Mouse (Mus musculus) myocyte (in vitro differentiated cells): ENCODE data around the gene Msh4. TPM values are rescaled to one million over a fixed set of nuclear protein-coding genes. Genes with fewer than 3 reads are reported as not detected.

Source experiments
- H3K27me3 ChIP-seq: one replicate; pipeline ENCODE4 v1.6.1; 2011; ENCODE audit not compliant: control insufficient read depth, insufficient read depth, insufficient read length
- H3K36me3 ChIP-seq: one replicate; pipeline ENCODE4 v1.6.1; 2011; ENCODE audit not compliant: control insufficient read depth, insufficient read depth
- H3K4me2 ChIP-seq: one replicate; pipeline ENCODE4 v1.6.1; 2011; ENCODE audit warnings: low read depth, control low read depth
- H3K4me3 ChIP-seq: one replicate; pipeline ENCODE4 v1.5.1; 2011; ENCODE audit warnings: mild to moderate bottlenecking, control low read depth, moderate library complexity
- H3K79me2 ChIP-seq: one replicate; pipeline ENCODE4 v1.6.1; 2011; ENCODE audit not compliant: control insufficient read depth, insufficient read depth
- H3ac ChIP-seq: one replicate; pipeline ENCODE4 v1.6.1; 2011; ENCODE audit not compliant: control insufficient read depth, insufficient read length
- CEBPB ChIP-seq: IDR thresholded peaks from 2 replicates; pipeline ENCODE4 v1.6.1; 2011; ENCODE audit warnings: mild to moderate bottlenecking, moderate library complexity; ENCODE audit not compliant: poor library complexity, insufficient read depth, severe bottlenecking
- E2F4 ChIP-seq: IDR thresholded peaks from one replicate; pipeline ENCODE4 v1.6.1; 2011; ENCODE audit warnings: mild to moderate bottlenecking, control low read depth, moderate library complexity; ENCODE audit not compliant: insufficient read depth
- MAX ChIP-seq: IDR thresholded peaks from one replicate; pipeline ENCODE4 v1.6.1; 2011; ENCODE audit warnings: low read depth, mild to moderate bottlenecking, control low read depth
- MYOD1 ChIP-seq, 3 experiments: IDR thresholded peaks; one replicate each; pipeline ENCODE4 v1.6.1; 2011; ENCODE audit warnings: control low read depth in 2 of 3, low read depth in 2 of 3, mild to moderate bottlenecking in 2 of 3, moderate library complexity in 1 of 3; ENCODE audit not compliant: insufficient read length in 2 of 3, control insufficient read depth in 1 of 3
- MYOG ChIP-seq, 3 experiments: IDR thresholded peaks; one replicate each; pipeline ENCODE4 v1.6.1; 2011; ENCODE audit warnings: control low read depth in 2 of 3, low read depth in 2 of 3, mild to moderate bottlenecking in 2 of 3; ENCODE audit not compliant: insufficient read length in 2 of 3, control insufficient read depth in 1 of 3, insufficient read depth in 1 of 3
- POLR2A ChIP-seq: IDR thresholded peaks from one replicate; pipeline ENCODE4 v1.6.1; 2011; ENCODE audit warnings: low read depth, mild to moderate bottlenecking, control low read depth, moderate library complexity; ENCODE audit not compliant: insufficient read length
- POLR2AphosphoS2 ChIP-seq: IDR thresholded peaks from one replicate; pipeline ENCODE4 v1.6.1; 2011; ENCODE audit warnings: low read depth, control low read depth; ENCODE audit not compliant: insufficient read length
- REST ChIP-seq: IDR thresholded peaks from one replicate; pipeline ENCODE4 v1.6.1; 2011; ENCODE audit warnings: mild to moderate bottlenecking, control low read depth, moderate library complexity; ENCODE audit not compliant: insufficient read depth, insufficient read length
- SRF ChIP-seq: IDR thresholded peaks from one replicate; pipeline ENCODE4 v1.6.1; 2011; ENCODE audit warnings: low read depth; ENCODE audit not compliant: control insufficient read depth, insufficient read length
- TCF12 ChIP-seq: IDR thresholded peaks from one replicate; pipeline ENCODE4 v1.6.1; 2011; ENCODE audit warnings: mild to moderate bottlenecking, control low read depth; ENCODE audit not compliant: poor library complexity, insufficient read depth, severe bottlenecking
- TCF3 ChIP-seq: IDR thresholded peaks from one replicate; pipeline ENCODE4 v1.6.1; 2011; ENCODE audit warnings: low read depth, control low read depth; ENCODE audit not compliant: insufficient read length
- USF1 ChIP-seq: IDR thresholded peaks from one replicate; pipeline ENCODE4 v1.6.1; 2011; ENCODE audit warnings: low read depth, mild to moderate bottlenecking, control low read depth, moderate library complexity
- polyA plus RNA-seq: library from polyadenylated mRNA; unstranded; fragments of >200 nt; fragmentation: generic; extraction: Trizol; gene quantifications from one replicate; pipeline ENCODE4 v1.2.1, GENCODE M21; 2012; ENCODE audit warnings: missing spikeins

Gene Msh4
- polyA plus RNA-seq: 0.02 TPM

DNA sequence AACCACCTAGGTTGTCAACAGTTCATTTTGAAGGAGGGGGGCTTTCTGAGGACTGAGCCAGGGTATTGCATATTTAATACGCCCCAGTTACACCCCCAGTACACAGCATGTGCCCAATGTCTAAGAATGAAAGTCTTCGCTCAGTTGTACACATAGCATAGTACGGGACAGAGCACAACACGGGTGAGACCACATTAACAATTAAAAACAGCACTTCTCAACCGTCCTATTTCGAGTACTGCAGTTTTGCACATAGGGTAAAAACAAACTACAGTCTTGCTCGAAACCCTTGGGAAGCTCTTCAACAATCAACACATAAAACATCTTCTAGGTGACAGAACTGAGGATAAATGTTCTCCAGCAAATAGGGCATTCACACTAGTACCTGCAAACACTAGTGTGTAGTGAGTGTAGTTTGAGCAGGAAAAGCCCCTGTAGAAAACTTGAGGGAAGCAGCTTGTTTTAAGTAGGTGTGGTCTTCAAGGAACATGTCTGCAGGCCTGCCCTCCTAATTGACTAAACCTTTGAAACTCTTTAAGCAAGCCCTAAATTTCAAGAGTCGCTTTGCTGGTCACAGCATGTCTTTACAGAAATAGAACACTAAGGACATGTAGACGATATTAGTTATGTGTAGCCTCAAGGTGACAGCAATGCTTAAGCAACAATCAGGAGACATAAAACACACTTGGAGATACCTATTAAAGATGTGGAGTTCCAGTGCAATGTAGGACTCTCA, at the start of gene Msh4:
Gene Msh4 (minus strand): TSS at position 3 of the 736 bp plus-strand sequence.
- TF ChIP-seq SRF (no peak), USF1 (no peak), TCF12 (no peak), MAX (no peak), TCF3 (no peak), POLR2A (no peak), E2F4 (no peak), POLR2AphosphoS2 (no peak), CEBPB (no peak), MYOD1 (IDR thresholded peaks at IDR 0.05; ENCODE audit: control insufficient read depth in 1 of 3, insufficient read length in 2 of 3, low read depth in 2 of 3) (no peak)

GRCm38 (mm10) chr3:153948176-153948575, 42.2 kb upstream of the Msh4 start:
- H3K27me3 ChIP-seq: no peaks in the 10 kb centered on the region
- no peaks in the 10 kb centered on the region for H3K36me3 ChIP-seq
- TF ChIP-seq USF1: no peak
- no peak overlapping the region for H3ac ChIP-seq
- H3K79me2 ChIP-seq: peaks cover 9% of the 10 kb centered on the region
- no peak overlapping the region for H3K4me3 ChIP-seq
- H3K4me2 ChIP-seq: no peak overlapping the region

More for the DNA sequence above, at the start of gene Msh4:
- no peak within 1 kb of the TSS for H3ac ChIP-seq
- H3K79me2 ChIP-seq: peaks cover 40% of the 10 kb centered on the region
- no peak within 1 kb of the TSS for H3K4me2 ChIP-seq
- H3K27me3 ChIP-seq: no peaks in the 10 kb centered on the region
- peaks cover 78% of the 10 kb centered on the region for H3K36me3 ChIP-seq
- no peak within 1 kb of the TSS for H3K4me3 ChIP-seq

GRCm38 (mm10) chr3:153947271-153947670, 41.3 kb upstream of the Msh4 start:
- H3K4me2 ChIP-seq: no peak overlapping the region
- H3K4me3 ChIP-seq: no peak overlapping the region
- H3K36me3 ChIP-seq: no peaks in the 10 kb centered on the region
- H3ac ChIP-seq: no peak overlapping the region
- H3K79me2 ChIP-seq: peaks cover 13% of the 10 kb centered on the region
- H3K27me3 ChIP-seq: no peaks in the 10 kb centered on the region
- TF ChIP-seq SRF: no peak
- TF ChIP-seq POLR2A: no peak
- no peak for TF ChIP-seq REST
- TF ChIP-seq TCF3: no peak
- TF ChIP-seq POLR2AphosphoS2: no peak
- no peak for TF ChIP-seq MYOD1 (IDR thresholded peaks at IDR 0.05; ENCODE audit: control insufficient read depth in 1 of 3, insufficient read length in 2 of 3, low read depth in 2 of 3)
- TF ChIP-seq MYOG (IDR thresholded peaks at IDR 0.05; ENCODE audit: control insufficient read depth in 1 of 3, insufficient read depth in 1 of 3, insufficient read length in 2 of 3, low read depth in 2 of 3): no peak
- no peak for TF ChIP-seq USF1
- TF ChIP-seq MAX: no peak
- no peak for TF ChIP-seq TCF12
- no peak for TF ChIP-seq CEBPB
- no peak for TF ChIP-seq E2F4

GRCm38 (mm10) chr3:153944335-153944990, 38.5 kb upstream of the Msh4 start, which contains the start of gene Acadm:
Gene Acadm, minus strand, starts transcription at chr3:153944632.
- no peaks in the 10 kb centered on the region for H3K36me3 ChIP-seq
- H3K27me3 ChIP-seq: no peaks in the 10 kb centered on the region
- H3K4me3 ChIP-seq: peak within 1 kb of the TSS; percentile 63
- H3K79me2 ChIP-seq: peaks cover 13% of the 10 kb centered on the region
- peak; percentile 94 for TF ChIP-seq POLR2AphosphoS2
- no peak for TF ChIP-seq USF1
- peak; percentile 93 for TF ChIP-seq POLR2A
- TF ChIP-seq SRF: peak; percentile 5
- peak; percentile 13 for TF ChIP-seq REST
- H3ac ChIP-seq: peak within 1 kb of the TSS; percentile 29
- H3K4me2 ChIP-seq: peak within 1 kb of the TSS; percentile 89

DNA sequence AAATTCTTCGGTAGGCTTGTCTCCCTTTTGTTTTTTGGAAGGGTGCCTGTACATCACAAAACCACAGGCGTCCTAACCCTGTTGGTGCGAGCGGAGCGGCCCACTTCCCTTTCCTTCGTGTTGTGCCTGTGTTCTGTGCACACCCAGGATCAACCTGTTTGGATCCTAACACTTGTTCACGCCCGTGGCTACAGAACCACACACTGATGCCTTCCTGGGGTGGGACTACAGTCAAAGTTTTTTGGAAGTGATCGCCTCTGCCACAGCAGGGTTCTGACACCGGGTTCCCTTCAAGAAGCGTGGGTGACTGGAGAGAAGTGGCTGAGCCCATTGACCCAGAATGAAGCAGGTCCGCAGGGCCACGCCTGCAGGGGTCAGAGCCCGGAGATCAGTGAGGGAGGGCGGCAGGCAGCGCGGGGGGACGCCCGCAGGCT, 38.0 kb upstream of the Msh4 start:
- H3K4me2 ChIP-seq: peak overlapping the region; percentile 86
- peak overlapping the region; percentile 29 for H3ac ChIP-seq
- no peaks in the 10 kb centered on the region for H3K36me3 ChIP-seq
- H3K79me2 ChIP-seq: peaks cover 13% of the 10 kb centered on the region
- H3K27me3 ChIP-seq: no peaks in the 10 kb centered on the region
- TF ChIP-seq POLR2AphosphoS2 (no peak), TCF3 (no peak), POLR2A (no peak), REST (no peak), E2F4 (no peak), CEBPB (no peak), MYOD1 (IDR thresholded peaks at IDR 0.05; ENCODE audit: control insufficient read depth in 1 of 3, insufficient read length in 2 of 3, low read depth in 2 of 3) (no peak), USF1 (no peak), SRF (no peak)
- peak overlapping the region; percentile 63 for H3K4me3 ChIP-seq
